Mouse (Mus musculus): ENCODE measurements around the gene Cry2. TPM values are rescaled to one million over a fixed set of nuclear protein-coding genes. Genes with fewer than 3 reads are reported as not detected.

Gene Cry2
- polyA plus RNA-seq, 1 experiment from 2014 or later: 33.3 TPM

GRCm38 (mm10) chr2:92374514-92374913, 59.3 kb downstream of the Cry2 start, which contains the start of the genes Pex16 and Large2:
Gene Pex16, plus strand, starts transcription at chr2:92374676.
Gene Large2, minus strand, starts transcription at chr2:92374869.
- ATAC-seq (ENCODE audit: low FRiP score, low TSS enrichment) (peak; percentile 32; the same call in 1 of the 2 replicates), DNase-seq (peak; percentile 69)
- peaks cover 14% of the 10 kb centered on the region; the same call in 1 of the 2 replicates for H3K27me3 ChIP-seq (ENCODE audit: control insufficient read depth, insufficient read depth, low read length)
- H3K4me1 ChIP-seq (ENCODE audit: control insufficient read depth, insufficient read depth, low read length): peaks cover 42% of the 10 kb centered on the region
- H3K9ac ChIP-seq (replicated peaks; ENCODE audit: low read length): peak within 1 kb of the TSS; percentile 68
- no peaks in the 10 kb centered on the region for H3K9me3 ChIP-seq (ENCODE audit: control insufficient read depth, low read length)
- peaks cover 22% of the 10 kb centered on the region for H3K36me3 ChIP-seq (ENCODE audit: control insufficient read depth, insufficient read depth, low read length)
- peak within 1 kb of the TSS; percentile 72 for H3K4me3 ChIP-seq (replicated peaks; ENCODE audit: low read depth, low read length)
- peak within 1 kb of the TSS; percentile 93 for H3K4me2 ChIP-seq (ENCODE audit: low read length)
- 6% methylated on average over 16 of the region's 16 CpGs for WGBS
- peak within 1 kb of the TSS; percentile 80 for H3K27ac ChIP-seq (replicated peaks; ENCODE audit: low read depth, low read length)

DNA sequence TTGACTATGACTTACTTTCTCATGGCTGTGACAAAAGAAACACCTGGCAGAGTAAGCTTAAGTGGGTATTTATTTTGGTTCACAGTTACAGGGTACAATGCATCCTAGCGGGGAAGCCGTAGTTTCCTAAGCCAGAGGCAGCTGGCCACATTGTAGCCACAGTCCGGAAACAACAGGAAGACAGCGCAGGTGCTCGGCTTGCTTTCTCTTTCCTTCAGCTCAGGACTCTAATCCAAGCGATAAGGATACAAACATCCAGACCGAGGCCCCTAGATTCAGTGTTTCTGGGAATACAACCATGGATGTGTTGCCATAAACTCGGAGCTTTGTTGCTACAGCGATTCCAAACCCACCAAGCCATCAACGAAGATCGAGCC, 60.4 kb downstream of the Cry2 start:
- Histone ChIP-seq H3K9ac (replicated peaks; ENCODE audit: low read length) (no peak overlapping the region), H3K9me3 (ENCODE audit: control insufficient read depth, low read length) (no peaks in the 10 kb centered on the region), H3K27me3 (ENCODE audit: control insufficient read depth, insufficient read depth, low read length) (peaks cover 15% of the 10 kb centered on the region; the same call in 1 of the 2 replicates), H3K4me3 (replicated peaks; ENCODE audit: low read depth, low read length) (no peak overlapping the region), H3K27ac (replicated peaks; ENCODE audit: low read depth, low read length) (no peak overlapping the region), H3K4me1 (ENCODE audit: control insufficient read depth, insufficient read depth, low read length) (peaks cover 42% of the 10 kb centered on the region), H3K4me2 (ENCODE audit: low read length) (0 out of 2 replicates have a peak overlapping the region, but pooled peaks have one; percentile 93), H3K36me3 (ENCODE audit: control insufficient read depth, insufficient read depth, low read length) (peaks cover 11% of the 10 kb centered on the region)
- ATAC-seq (ENCODE audit: low FRiP score, low TSS enrichment) (no peak), DNase-seq (no peak)
- 52% methylated on average over 11 of the region's 11 CpGs for WGBS

- Histone ChIP-seq H3K27me3 (ENCODE audit: control insufficient read depth, insufficient read depth, low read length) (peaks cover 15% of the 10 kb centered on the region; the same call in 1 of the 2 replicates), H3K9me3 (ENCODE audit: control insufficient read depth, low read length) (no peaks in the 10 kb centered on the region), H3K9ac (replicated peaks; ENCODE audit: low read length) (no peak overlapping the region), H3K4me1 (ENCODE audit: control insufficient read depth, insufficient read depth, low read length) (peaks cover 42% of the 10 kb centered on the region), H3K36me3 (ENCODE audit: control insufficient read depth, insufficient read depth, low read length) (peaks cover 7% of the 10 kb centered on the region; the same call in 1 of the 2 replicates), H3K4me3 (replicated peaks; ENCODE audit: low read depth, low read length) (no peak overlapping the region), H3K4me2 (ENCODE audit: low read length) (no peak overlapping the region), H3K27ac (replicated peaks; ENCODE audit: low read depth, low read length) (no peak overlapping the region)
- DNase-seq (no peak), ATAC-seq (ENCODE audit: low FRiP score, low TSS enrichment) (no peak)
- WGBS: 15% methylated on average over 9 of the region's 9 CpGs
Observed at GRCm38 (mm10) chr2:92372767-92373436, 60.9 kb downstream of the Cry2 start.

DNA sequence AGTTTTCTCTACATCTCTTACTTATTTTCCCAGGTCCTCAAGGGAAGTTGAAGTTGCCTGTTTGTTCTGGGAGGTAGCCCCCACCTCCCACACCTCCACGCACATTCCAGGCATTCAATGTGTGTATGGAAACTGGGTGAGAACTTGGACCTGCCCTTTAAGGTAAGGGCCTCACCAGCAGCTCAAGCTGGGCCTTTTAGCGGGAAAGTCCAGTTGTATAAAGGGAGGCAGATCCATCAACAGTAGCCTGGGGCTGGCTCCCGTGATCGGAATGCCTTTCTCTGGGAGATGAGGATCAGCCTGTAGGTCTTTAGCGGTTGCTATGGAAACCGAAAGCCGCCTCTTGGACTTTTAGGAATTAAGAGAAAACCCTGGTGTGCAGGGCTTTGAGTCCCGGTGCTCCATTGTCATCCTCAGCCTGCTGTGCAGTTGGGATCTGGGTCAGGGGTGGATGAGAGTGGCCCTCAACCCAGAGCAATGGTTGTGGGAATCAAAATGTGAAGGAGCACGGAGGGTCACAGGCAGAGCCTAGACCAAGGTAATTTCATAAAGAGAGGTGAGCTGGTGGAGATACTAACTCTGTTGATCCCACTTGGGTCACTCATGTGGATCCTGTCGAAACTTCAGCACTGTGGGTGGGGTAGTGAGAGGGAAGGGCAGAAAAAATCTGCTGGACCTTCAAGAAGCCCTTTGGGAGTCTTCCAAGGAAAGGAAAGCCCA, 61.7 kb downstream of the Cry2 start:
- Histone ChIP-seq H3K36me3 (ENCODE audit: control insufficient read depth, insufficient read depth, low read length) (no peaks in the 10 kb centered on the region), H3K9ac (replicated peaks; ENCODE audit: low read length) (no peak overlapping the region), H3K4me3 (replicated peaks; ENCODE audit: low read depth, low read length) (no peak overlapping the region), H3K4me2 (ENCODE audit: low read length) (peak overlapping the region; percentile 52), H3K4me1 (ENCODE audit: control insufficient read depth, insufficient read depth, low read length) (peaks cover 42% of the 10 kb centered on the region), H3K27me3 (ENCODE audit: control insufficient read depth, insufficient read depth, low read length) (peaks cover 15% of the 10 kb centered on the region; the same call in 1 of the 2 replicates), H3K9me3 (ENCODE audit: control insufficient read depth, low read length) (no peaks in the 10 kb centered on the region), H3K27ac (replicated peaks; ENCODE audit: low read depth, low read length) (no peak overlapping the region; the same call in 1 of the 2 replicates)
- ATAC-seq (ENCODE audit: low FRiP score, low TSS enrichment) (no peak), DNase-seq (peak; percentile 80)
- 2% methylated on average over 10 of the region's 10 CpGs for WGBS

- ATAC-seq (ENCODE audit: low FRiP score, low TSS enrichment): no peak
- Histone ChIP-seq H3K27me3 (ENCODE audit: control insufficient read depth, insufficient read depth, low read length) (peaks cover 15% of the 10 kb centered on the region; the same call in 1 of the 2 replicates), H3K36me3 (ENCODE audit: control insufficient read depth, insufficient read depth, low read length) (no peaks in the 10 kb centered on the region), H3K4me1 (ENCODE audit: control insufficient read depth, insufficient read depth, low read length) (peaks cover 38% of the 10 kb centered on the region), H3K27ac (replicated peaks; ENCODE audit: low read depth, low read length) (no peak overlapping the region), H3K9ac (replicated peaks; ENCODE audit: low read length) (peak overlapping the region; percentile 39; the same call in 1 of the 2 replicates), H3K9me3 (ENCODE audit: control insufficient read depth, low read length) (no peaks in the 10 kb centered on the region), H3K4me2 (ENCODE audit: low read length) (peak overlapping the region; percentile 52), H3K4me3 (replicated peaks; ENCODE audit: low read depth, low read length) (peak overlapping the region; percentile 27)
- peak; percentile 22 for DNase-seq
- WGBS: 3% methylated on average over 45 of the region's 45 CpGs
Observed at GRCm38 (mm10) chr2:92370821-92371805, 62.7 kb downstream of the Cry2 start.

DNA sequence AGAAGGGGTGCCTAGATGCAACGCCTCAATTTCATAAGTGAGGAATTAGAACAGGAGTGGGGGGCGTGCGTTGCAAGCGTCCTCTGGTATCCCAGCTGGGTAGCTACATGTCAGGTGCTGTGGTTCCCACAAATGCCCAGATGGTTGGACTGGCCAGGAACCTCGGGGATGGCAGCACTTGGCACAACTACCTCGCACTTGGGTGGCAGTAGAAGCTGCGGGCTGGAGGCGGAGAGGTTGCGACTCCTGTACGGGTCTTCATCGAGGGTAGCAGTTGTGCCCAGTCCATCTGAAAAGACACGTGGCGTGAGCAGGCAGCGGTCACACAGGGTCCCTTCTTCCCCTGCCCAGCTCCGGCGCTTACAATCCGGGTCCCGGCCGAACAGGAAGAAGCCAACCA, 63.5 kb downstream of the Cry2 start:
- ATAC-seq (ENCODE audit: low FRiP score, low TSS enrichment): no peak
- 7% methylated on average over 19 of the region's 19 CpGs for WGBS
- DNase-seq: no peak

DNA sequence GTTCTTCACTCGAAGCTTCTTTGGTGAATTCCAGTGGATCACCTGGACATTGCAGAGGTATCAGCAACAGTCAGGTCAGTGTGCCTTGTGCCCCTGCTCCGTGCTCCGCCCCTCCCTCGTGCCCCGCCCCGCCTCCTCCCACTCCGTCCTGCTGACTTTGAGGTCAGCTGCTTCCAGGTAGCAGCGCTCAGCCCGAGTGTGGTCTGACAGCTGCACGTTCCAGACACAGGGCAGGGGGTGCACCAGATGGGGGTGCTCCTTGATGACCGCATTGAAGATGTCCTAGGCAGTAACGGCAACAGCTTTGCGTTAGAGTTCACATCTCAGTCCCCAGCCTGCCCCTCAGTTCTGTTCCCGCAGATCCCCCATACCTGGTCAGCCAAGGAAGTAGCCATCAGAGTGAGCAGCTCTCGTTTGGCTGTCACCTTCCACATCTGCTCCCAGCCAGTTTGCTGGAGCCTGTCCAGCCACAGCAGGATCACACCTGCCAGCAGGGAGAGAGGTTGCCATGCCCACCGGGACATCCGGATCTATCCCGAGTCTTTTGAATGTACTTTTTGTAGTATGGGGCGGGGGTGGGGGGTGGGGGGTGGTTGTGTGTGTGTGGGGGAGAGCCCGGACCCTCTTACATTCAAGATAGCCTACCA, 66.3 kb downstream of the Cry2 start:
- ATAC-seq (ENCODE audit: low FRiP score, low TSS enrichment) (no peak), DNase-seq (no peak)
- Histone ChIP-seq H3K4me1 (ENCODE audit: control insufficient read depth, insufficient read depth, low read length) (peaks cover 23% of the 10 kb centered on the region), H3K27me3 (ENCODE audit: control insufficient read depth, insufficient read depth, low read length) (peaks cover 15% of the 10 kb centered on the region; the same call in 1 of the 2 replicates), H3K4me2 (ENCODE audit: low read length) (no peak overlapping the region), H3K27ac (replicated peaks; ENCODE audit: low read depth, low read length) (no peak overlapping the region), H3K9ac (replicated peaks; ENCODE audit: low read length) (no peak overlapping the region), H3K4me3 (replicated peaks; ENCODE audit: low read depth, low read length) (no peak overlapping the region), H3K9me3 (ENCODE audit: control insufficient read depth, low read length) (no peaks in the 10 kb centered on the region), H3K36me3 (ENCODE audit: control insufficient read depth, insufficient read depth, low read length) (peaks cover 12% of the 10 kb centered on the region)
- 49% methylated on average over 20 of the region's 20 CpGs for WGBS

More for the DNA sequence above, 63.5 kb downstream of the Cry2 start:
- H3K9ac ChIP-seq (replicated peaks; ENCODE audit: low read length): peak overlapping the region; percentile 39; the same call in 1 of the 2 replicates
- H3K36me3 ChIP-seq (ENCODE audit: control insufficient read depth, insufficient read depth, low read length): no peaks in the 10 kb centered on the region
- H3K4me2 ChIP-seq (ENCODE audit: low read length): peak overlapping the region; percentile 52
- H3K27me3 ChIP-seq (ENCODE audit: control insufficient read depth, insufficient read depth, low read length): peaks cover 15% of the 10 kb centered on the region; the same call in 1 of the 2 replicates
- no peak overlapping the region for H3K27ac ChIP-seq (replicated peaks; ENCODE audit: low read depth, low read length)
- H3K9me3 ChIP-seq (ENCODE audit: control insufficient read depth, low read length): no peaks in the 10 kb centered on the region
- peak overlapping the region; percentile 27 for H3K4me3 ChIP-seq (replicated peaks; ENCODE audit: low read depth, low read length)
- peaks cover 32% of the 10 kb centered on the region for H3K4me1 ChIP-seq (ENCODE audit: control insufficient read depth, insufficient read depth, low read length)
